Mouse (Mus musculus) CH12.LX (cell line): ENCODE results near the gene Gm1043. TPM values are rescaled to one million over a fixed set of nuclear protein-coding genes. Genes with fewer than 3 reads are reported as not detected.

Experiments
- DNase-seq: peaks from one replicate; pipeline ENCODE4 v3.0.0-alpha.2; 2013; ENCODE audit errors: extremely low read depth
- H3K27ac ChIP-seq: 2 replicates; pipeline ENCODE4 v1.5.1; 2012; ENCODE audit warnings: low read depth, mild to moderate bottlenecking, control low read depth, moderate library complexity; ENCODE audit not compliant: insufficient read depth
- H3K27me3 ChIP-seq: replicated peaks from 2 replicates; pipeline ENCODE3; 2012; ENCODE audit warnings: inconsistent platforms
- H3K36me3 ChIP-seq, 2 experiments: replicated peaks in 1 of 2; 2 replicates each; pipeline versions ENCODE3 to v1.6.1; 2012; ENCODE audit warnings: inconsistent platforms in 1 of 2, low read length in 1 of 2, mild to moderate bottlenecking in 1 of 2, mixed read lengths in 1 of 2, moderate library complexity in 1 of 2; ENCODE audit not compliant: control insufficient read depth in 1 of 2, insufficient read depth in 1 of 2
- H3K4me1 ChIP-seq, 2 experiments: 2 replicates each; pipeline ENCODE4 v1.6.1; 2012; ENCODE audit warnings: inconsistent platforms in 1 of 2, moderate library complexity in 1 of 2; ENCODE audit not compliant: insufficient read depth in 2 of 2, control insufficient read depth in 1 of 2
- H3K4me2 ChIP-seq: 2 replicates; pipeline ENCODE4 v1.6.1; 2012; ENCODE audit warnings: low read depth, mild to moderate bottlenecking, control low read depth; ENCODE audit not compliant: poor library complexity, insufficient read depth, severe bottlenecking
- H3K4me3 ChIP-seq, 3 experiments: fragments of 150-350 bp in 1 of 3; sonication (generic) in 1 of 3; replicated peaks in 1 of 3; 2 replicates each; pipeline versions ENCODE3 to v1.5.1; 2011 to 2012; ENCODE audit warnings: low read depth in 2 of 3, low read length in 2 of 3, mild to moderate bottlenecking in 2 of 3, moderate library complexity in 2 of 3, control low read depth in 1 of 3, improper control_type of control experiment in 1 of 3, inconsistent platforms in 1 of 3, mixed read lengths in 1 of 3; ENCODE audit not compliant: poor library complexity in 1 of 3
- H3K79me2 ChIP-seq: replicated peaks from 2 replicates; pipeline ENCODE4 v1.6.1; 2012; ENCODE audit warnings: mild to moderate bottlenecking, moderate library complexity; ENCODE audit not compliant: control insufficient read depth, poor library complexity, insufficient read depth, severe bottlenecking; ENCODE audit errors: extremely low read depth
- H3K9ac ChIP-seq: 2 replicates; pipeline ENCODE4 v1.6.1; 2012; ENCODE audit warnings: low read depth, mild to moderate bottlenecking, control low read depth, moderate library complexity; ENCODE audit not compliant: insufficient read depth
- H3K9me3 ChIP-seq: replicated peaks from 2 replicates; pipeline ENCODE3; 2012; ENCODE audit warnings: low read length, inconsistent platforms, mixed read lengths
- BHLHE40 ChIP-seq: IDR thresholded peaks from 2 replicates; pipeline ENCODE4 v1.6.1; 2011; ENCODE audit warnings: mild to moderate bottlenecking, low read depth, low read length, improper control_type of control experiment
- CTCF ChIP-seq, 2 experiments: IDR thresholded peaks in 1 of 2; conservative IDR thresholded peaks in 1 of 2; 2 replicates each; pipeline ENCODE4 v1.5.1; 2011 to 2012; ENCODE audit warnings: low read depth in 2 of 2, low read length in 2 of 2, improper control_type of control experiment in 1 of 2, inconsistent platforms in 1 of 2, mild to moderate bottlenecking in 1 of 2, moderate library complexity in 1 of 2
- ELF1 ChIP-seq: IDR thresholded peaks from 2 replicates; pipeline ENCODE4 v1.6.1; 2014; ENCODE audit warnings: low read depth, mild to moderate bottlenecking, inconsistent platforms, low read length, improper control_type of control experiment
- EP300 ChIP-seq: IDR thresholded peaks from 2 replicates; pipeline ENCODE4 v1.6.1; 2011; ENCODE audit warnings: low read length, improper control_type of control experiment
- ETS1 ChIP-seq: conservative IDR thresholded peaks from 2 replicates; pipeline ENCODE4 v1.6.1; 2012; ENCODE audit warnings: low read depth, mild to moderate bottlenecking, inconsistent platforms, low read length, improper control_type of control experiment, moderate library complexity
- HCFC1 ChIP-seq: IDR thresholded peaks from 2 replicates; pipeline ENCODE4 v1.6.1; 2012; ENCODE audit warnings: low read depth, mild to moderate bottlenecking, inconsistent platforms, low read length, improper control_type of control experiment
- IRF4 ChIP-seq: IDR thresholded peaks from 2 replicates; pipeline ENCODE4 v1.6.1; 2014; ENCODE audit warnings: low read depth, mild to moderate bottlenecking, inconsistent platforms, low read length, improper control_type of control experiment
- JUN ChIP-seq: IDR thresholded peaks from 2 replicates; pipeline ENCODE4 v1.6.1; 2011; ENCODE audit warnings: low read depth, mild to moderate bottlenecking, low read length, improper control_type of control experiment, moderate library complexity; ENCODE audit not compliant: insufficient read depth
- JUND ChIP-seq: conservative IDR thresholded peaks from 2 replicates; pipeline ENCODE4 v1.6.1; 2011; ENCODE audit warnings: low read depth, low read length, improper control_type of control experiment
- KAT2A ChIP-seq: IDR thresholded peaks from 2 replicates; pipeline ENCODE4 v1.6.1; 2012; ENCODE audit warnings: low read length, improper control_type of control experiment, inconsistent platforms; ENCODE audit not compliant: insufficient replicate concordance
- MAFK ChIP-seq: IDR thresholded peaks from 2 replicates; pipeline ENCODE4 v1.6.1; 2011; ENCODE audit warnings: low read length, improper control_type of control experiment; ENCODE audit not compliant: insufficient replicate concordance
- NELFE ChIP-seq: IDR thresholded peaks from 2 replicates; pipeline ENCODE4 v1.6.1; 2011; ENCODE audit warnings: low read depth, low read length, improper control_type of control experiment
- NRF1 ChIP-seq: IDR thresholded peaks from 2 replicates; pipeline ENCODE4 v1.6.1; 2014; ENCODE audit warnings: low read depth, mild to moderate bottlenecking, inconsistent platforms, low read length, improper control_type of control experiment, moderate library complexity
- POLR2A ChIP-seq: IDR thresholded peaks from 2 replicates; pipeline ENCODE4 v1.6.1; 2011; ENCODE audit warnings: low read depth, mild to moderate bottlenecking, improper control_type of control experiment, low read length
- POLR2AphosphoS2 ChIP-seq: IDR thresholded peaks from 2 replicates; pipeline ENCODE4 v1.6.1; 2011; ENCODE audit warnings: low read depth, low read length, improper control_type of control experiment
- RAD21 ChIP-seq: IDR thresholded peaks from 2 replicates; pipeline ENCODE4 v1.6.1; 2011; ENCODE audit warnings: low read depth, mild to moderate bottlenecking, low read length, improper control_type of control experiment, moderate library complexity
- RCOR1 ChIP-seq: conservative IDR thresholded peaks from 2 replicates; pipeline ENCODE4 v1.6.1; 2012; ENCODE audit warnings: low read depth, mild to moderate bottlenecking, inconsistent platforms, low read length, improper control_type of control experiment
- SIN3A ChIP-seq: IDR thresholded peaks from 2 replicates; pipeline ENCODE4 v1.6.1; 2012; ENCODE audit warnings: low read length, improper control_type of control experiment, inconsistent platforms
- SMC3 ChIP-seq: IDR thresholded peaks from 2 replicates; pipeline ENCODE4 v1.6.1; 2011; ENCODE audit warnings: low read depth, low read length, improper control_type of control experiment
- USF1 ChIP-seq: IDR thresholded peaks from 2 replicates; pipeline ENCODE4 v1.6.1; 2014; ENCODE audit warnings: low read depth, mild to moderate bottlenecking, inconsistent platforms, low read length, improper control_type of control experiment
- USF2 ChIP-seq: conservative IDR thresholded peaks from 2 replicates; pipeline ENCODE4 v1.6.1; 2011; ENCODE audit warnings: low read depth, low read length, improper control_type of control experiment
- ZKSCAN1 ChIP-seq: IDR thresholded peaks from 2 replicates; pipeline ENCODE4 v1.6.1; 2012; ENCODE audit warnings: low read depth, inconsistent platforms, low read length, improper control_type of control experiment, borderline replicate concordance
- ZNF384 ChIP-seq: IDR thresholded peaks from 2 replicates; pipeline ENCODE4 v1.6.1; 2012; ENCODE audit warnings: low read depth, low read length, improper control_type of control experiment, inconsistent platforms
- dilution Hi-C: fragments of 300-500 bp; cut with MboI; formaldehyde crosslinking; loops from 2 replicates; pipeline ENCODE4 v1.14.3; 2020; ENCODE audit warnings: low sequenced_read_pairs; ENCODE audit not compliant: extremely low pct_unique_long_range_greater_than_20kb, extremely low pct_ligation_motif_present
- in situ Hi-C: fragments of 300-500 bp; cut with MboI; formaldehyde crosslinking; loops from 3 replicates; pipeline ENCODE4 v1.14.3; 2019; ENCODE audit warnings: low sequenced_read_pairs, low pct_ligation_motif_present, low pct_unique_long_range_greater_than_20kb, mixed read lengths
- polyA plus RNA-seq: library from polyadenylated mRNA; unstranded; fragments of >175 nt; gene quantifications from 2 replicates; pipeline ENCODE4 v1.2.1, GENCODE M21; 2012; ENCODE audit warnings: low read depth; ENCODE audit not compliant: insufficient read length
- total RNA-seq, 2 experiments: library from RNA; depleted of rRNA; stranded (reverse); fragments of 300-350 nt in 1 of 2; fragments of >200 nt in 1 of 2; gene quantifications; 2 replicates each; pipeline ENCODE4 v1.2.3; 2012 to 2014

Gm1043 gene
- total and polyA plus RNA-seq, 3 experiments, result not detected

GRCm38 (mm10) chr5:37212938-37213708, 128.0 kb downstream of the Gm1043 start:
- Histone ChIP-seq H3K9ac (no peak overlapping the region), H3K27ac (no peak overlapping the region), H3K9me3 (peaks cover 7% of the 10 kb centered on the region), H3K4me2 (no peak overlapping the region), H3K79me2 (no peaks in the 10 kb centered on the region), H3K27me3 (peaks cover 68% of the 10 kb centered on the region), H3K4me1 (no peaks in the 10 kb centered on the region), H3K4me3 (no peak overlapping the region), H3K36me3 (no peaks in the 10 kb centered on the region)
- in situ Hi-C loops, result no loop called here
- dilution Hi-C loops, result no loop called here
- DNase-seq, result no peak
- TF ChIP-seq ZNF384 (no peak), EP300 (no peak), JUND (no peak)

- dilution Hi-C loops, result no loop called here
Observed at GRCm38 (mm10) chr5:37213709-37214103, 128.5 kb downstream of the Gm1043 start.

GRCm38 (mm10) chr5:37214614-37215013, 129.4 kb downstream of the Gm1043 start:
- no peak for TF ChIP-seq NRF1
- no peak for TF ChIP-seq POLR2A
- no peak for TF ChIP-seq USF2
- no peak for TF ChIP-seq IRF4
- no peak for TF ChIP-seq HCFC1
- TF ChIP-seq SMC3, result no peak
- TF ChIP-seq KAT2A, result no peak
- TF ChIP-seq RAD21, result no peak
- TF ChIP-seq ETS1, result no peak
- TF ChIP-seq USF1, result no peak
- TF ChIP-seq RCOR1, result no peak
- no peak for TF ChIP-seq ELF1
- no peak for TF ChIP-seq ZKSCAN1
- no peak for TF ChIP-seq NELFE
- no peak for TF ChIP-seq MAFK
- TF ChIP-seq CTCF (conservative IDR thresholded peaks at IDR 0.05 in 1 of 2, IDR thresholded peaks at IDR 0.05 in 1 of 2; ENCODE audit: low read depth in 2 of 2, low read length in 2 of 2), result no peak
- TF ChIP-seq JUN, result no peak
- H3K79me2 ChIP-seq, result no peaks in the 10 kb centered on the region
- dilution Hi-C loops (no loop called here), in situ Hi-C loops (no loop called here)
- peaks cover 66% of the 10 kb centered on the region for H3K27me3 ChIP-seq
- H3K27ac ChIP-seq, result no peak overlapping the region
- H3K9ac ChIP-seq, result no peak overlapping the region
- H3K4me2 ChIP-seq, result no peak overlapping the region
- H3K36me3 ChIP-seq, result no peaks in the 10 kb centered on the region
- no peak overlapping the region for H3K4me3 ChIP-seq
- DNase-seq, result no peak
- H3K4me1 ChIP-seq, result no peaks in the 10 kb centered on the region; a peak in 1 of 4 replicates
- no peaks in the 10 kb centered on the region for H3K9me3 ChIP-seq

More at GRCm38 (mm10) chr5:37213709-37214103, 128.5 kb downstream of the Gm1043 start:
- no peak for DNase-seq
- H3K9me3 ChIP-seq, result peaks cover 3% of the 10 kb centered on the region
- in situ Hi-C loops, result no loop called here
- H3K4me1 ChIP-seq, result no peaks in the 10 kb centered on the region
- H3K36me3 ChIP-seq, result no peaks in the 10 kb centered on the region
- TF ChIP-seq SIN3A (no peak), IRF4 (no peak), POLR2AphosphoS2 (no peak), USF2 (no peak), BHLHE40 (no peak)
- H3K9ac ChIP-seq, result no peak overlapping the region
- no peak overlapping the region for H3K4me3 ChIP-seq
- no peak overlapping the region for H3K27ac ChIP-seq
- H3K27me3 ChIP-seq, result peaks cover 66% of the 10 kb centered on the region
- no peak overlapping the region for H3K4me2 ChIP-seq
- H3K79me2 ChIP-seq, result no peaks in the 10 kb centered on the region
